Mouse (Mus musculus): ENCODE data around the gene Adam1a. TPM values are rescaled to one million over a fixed set of nuclear protein-coding genes. Genes with fewer than 3 reads are reported as not detected.

The Adam1a gene
- polyA plus RNA-seq (2015; fragmentation: Nextera tagmentation; extraction: Ambion mirVana), result 0.81 and 1.3 TPM in 2 replicates

GRCm38 (mm10) chr5:121544910-121545792, at the start of gene Adam1a, which contains the start of gene Gm42878:
Adam1a (minus strand) TSS chr5:121545482.
Gm42878 (minus strand) TSS chr5:121545482.
- Histone ChIP-seq H3K9ac (ENCODE audit: low read length) (peak within 1 kb of the TSS; percentile 97), H3K36me3 (ENCODE audit: control insufficient read depth, insufficient read depth, low read length) (no peaks in the 10 kb centered on the region), H3K4me2 (ENCODE audit: low read depth, low read length) (peak within 1 kb of the TSS; percentile 96), H3K4me3 (replicated peaks; ENCODE audit: low read length) (peak within 1 kb of the TSS; percentile 99), H3K27me3 (ENCODE audit: control insufficient read depth, insufficient read depth, low read length) (no peaks in the 10 kb centered on the region), H3K9me3 (replicated peaks; ENCODE audit: control insufficient read depth, low read length) (no peaks in the 10 kb centered on the region), H3K4me1 (ENCODE audit: control insufficient read depth, insufficient read depth, low read length) (peaks cover 16% of the 10 kb centered on the region), H3K27ac (ENCODE audit: low read length) (peak within 1 kb of the TSS; percentile 84)
- ATAC-seq (ENCODE audit: insufficient read depth, low FRiP score), result peak; percentile 65
- under 1% methylated on average over 58 of the region's 97 CpGs for WGBS

- Histone ChIP-seq H3K4me2 (ENCODE audit: low read depth, low read length) (no peak overlapping the region), H3K9ac (ENCODE audit: low read length) (no peak overlapping the region), H3K4me3 (replicated peaks; ENCODE audit: low read length) (no peak overlapping the region), H3K36me3 (ENCODE audit: control insufficient read depth, insufficient read depth, low read length) (no peaks in the 10 kb centered on the region), H3K27me3 (ENCODE audit: control insufficient read depth, insufficient read depth, low read length) (no peaks in the 10 kb centered on the region), H3K4me1 (ENCODE audit: control insufficient read depth, insufficient read depth, low read length) (peaks cover 22% of the 10 kb centered on the region), H3K27ac (ENCODE audit: low read length) (no peak overlapping the region), H3K9me3 (replicated peaks; ENCODE audit: control insufficient read depth, low read length) (no peaks in the 10 kb centered on the region)
- ATAC-seq (ENCODE audit: insufficient read depth, low FRiP score), result no peak
- 67% methylated on average over 6 of the region's 6 CpGs for WGBS
Observed at GRCm38 (mm10) chr5:121594714-121595313, 49.5 kb upstream of the Adam1a start.

GRCm38 (mm10) chr5:121593451-121594401, 48.4 kb upstream of the Adam1a start, which contains the start of gene Aldh2:
Aldh2 (minus strand) TSS chr5:121593824.
- WGBS, result 3% methylated on average over 47 of the region's 47 CpGs

GRCm38 (mm10) chr5:121592816-121593407, 47.6 kb upstream of the Adam1a start:
- Histone ChIP-seq H3K9ac (ENCODE audit: low read length) (peak overlapping the region; percentile 83), H3K9me3 (replicated peaks; ENCODE audit: control insufficient read depth, low read length) (no peaks in the 10 kb centered on the region), H3K27me3 (ENCODE audit: control insufficient read depth, insufficient read depth, low read length) (no peaks in the 10 kb centered on the region), H3K36me3 (ENCODE audit: control insufficient read depth, insufficient read depth, low read length) (no peaks in the 10 kb centered on the region), H3K4me3 (replicated peaks; ENCODE audit: low read length) (peak overlapping the region; percentile 65), H3K4me1 (ENCODE audit: control insufficient read depth, insufficient read depth, low read length) (peaks cover 22% of the 10 kb centered on the region), H3K4me2 (ENCODE audit: low read depth, low read length) (peak overlapping the region; percentile 78), H3K27ac (ENCODE audit: low read length) (peak overlapping the region; percentile 87)
- peak; percentile 46 for ATAC-seq (ENCODE audit: insufficient read depth, low FRiP score)
- WGBS, result 3% methylated on average over 33 of the region's 33 CpGs

More at GRCm38 (mm10) chr5:121593451-121594401, 48.4 kb upstream of the Adam1a start, which contains the start of gene Aldh2:
- H3K4me3 ChIP-seq (replicated peaks; ENCODE audit: low read length), result peak within 1 kb of the TSS; percentile 65
- peak within 1 kb of the TSS; percentile 78 for H3K4me2 ChIP-seq (ENCODE audit: low read depth, low read length)
- no peaks in the 10 kb centered on the region for H3K9me3 ChIP-seq (replicated peaks; ENCODE audit: control insufficient read depth, low read length)
- H3K36me3 ChIP-seq (ENCODE audit: control insufficient read depth, insufficient read depth, low read length), result no peaks in the 10 kb centered on the region
- no peaks in the 10 kb centered on the region for H3K27me3 ChIP-seq (ENCODE audit: control insufficient read depth, insufficient read depth, low read length)
- H3K4me1 ChIP-seq (ENCODE audit: control insufficient read depth, insufficient read depth, low read length), result peaks cover 22% of the 10 kb centered on the region
- peak within 1 kb of the TSS; percentile 83 for H3K9ac ChIP-seq (ENCODE audit: low read length)
- ATAC-seq (ENCODE audit: insufficient read depth, low FRiP score), result peak; percentile 88
- H3K27ac ChIP-seq (ENCODE audit: low read length), result peak within 1 kb of the TSS; percentile 87

GRCm38 (mm10) chr5:121592064-121592815, 47.0 kb upstream of the Adam1a start:
- Histone ChIP-seq H3K27me3 (ENCODE audit: control insufficient read depth, insufficient read depth, low read length) (no peaks in the 10 kb centered on the region), H3K9me3 (replicated peaks; ENCODE audit: control insufficient read depth, low read length) (no peaks in the 10 kb centered on the region), H3K36me3 (ENCODE audit: control insufficient read depth, insufficient read depth, low read length) (no peaks in the 10 kb centered on the region), H3K4me2 (ENCODE audit: low read depth, low read length) (peak overlapping the region; percentile 78), H3K9ac (ENCODE audit: low read length) (peak overlapping the region; percentile 83), H3K4me1 (ENCODE audit: control insufficient read depth, insufficient read depth, low read length) (peaks cover 26% of the 10 kb centered on the region), H3K4me3 (replicated peaks; ENCODE audit: low read length) (peak overlapping the region; percentile 65), H3K27ac (ENCODE audit: low read length) (peak overlapping the region; percentile 87)
- no peak for ATAC-seq (ENCODE audit: insufficient read depth, low FRiP score)
- 60% methylated on average over 11 of the region's 11 CpGs for WGBS

- H3K4me2 ChIP-seq (ENCODE audit: low read depth, low read length), result peak overlapping the region; percentile 78
- peak overlapping the region; percentile 65 for H3K4me3 ChIP-seq (replicated peaks; ENCODE audit: low read length)
- no peak overlapping the region for H3K27ac ChIP-seq (ENCODE audit: low read length)
Observed at GRCm38 (mm10) chr5:121591417-121592063, 46.3 kb upstream of the Adam1a start.

GRCm38 (mm10) chr5:121589928-121590327, 44.6 kb upstream of the Adam1a start:
- Histone ChIP-seq H3K9me3 (replicated peaks; ENCODE audit: control insufficient read depth, low read length) (no peaks in the 10 kb centered on the region), H3K4me2 (ENCODE audit: low read depth, low read length) (no peak overlapping the region), H3K27me3 (ENCODE audit: control insufficient read depth, insufficient read depth, low read length) (no peaks in the 10 kb centered on the region), H3K9ac (ENCODE audit: low read length) (no peak overlapping the region), H3K36me3 (ENCODE audit: control insufficient read depth, insufficient read depth, low read length) (no peaks in the 10 kb centered on the region), H3K4me1 (ENCODE audit: control insufficient read depth, insufficient read depth, low read length) (peaks cover 32% of the 10 kb centered on the region), H3K27ac (ENCODE audit: low read length) (no peak overlapping the region), H3K4me3 (replicated peaks; ENCODE audit: low read length) (no peak overlapping the region)
- WGBS, result 87% methylated on average over 6 of the region's 6 CpGs
- no peak for ATAC-seq (ENCODE audit: insufficient read depth, low FRiP score)

More at GRCm38 (mm10) chr5:121591417-121592063, 46.3 kb upstream of the Adam1a start:
- WGBS, result 58% methylated on average over 11 of the region's 11 CpGs
- H3K36me3 ChIP-seq (ENCODE audit: control insufficient read depth, insufficient read depth, low read length), result no peaks in the 10 kb centered on the region
- peaks cover 32% of the 10 kb centered on the region for H3K4me1 ChIP-seq (ENCODE audit: control insufficient read depth, insufficient read depth, low read length)
- H3K9me3 ChIP-seq (replicated peaks; ENCODE audit: control insufficient read depth, low read length), result no peaks in the 10 kb centered on the region
- H3K27me3 ChIP-seq (ENCODE audit: control insufficient read depth, insufficient read depth, low read length), result no peaks in the 10 kb centered on the region
- no peak overlapping the region for H3K9ac ChIP-seq (ENCODE audit: low read length)
- no peak for ATAC-seq (ENCODE audit: insufficient read depth, low FRiP score)
